Mouse (Mus musculus): ENCODE data around the gene Trim32. TPM values are rescaled to one million over a fixed set of nuclear protein-coding genes. Genes with fewer than 3 reads are reported as not detected.

Gene Trim32
- total RNA-seq (2021): 10 to 100 TPM; 16.7 to 17.4 TPM

GRCm38 (mm10) chr4:65604504-65605150, at the start of gene Trim32:
Trim32 (plus strand) TSS chr4:65604986.
- DNase-seq (ENCODE audit: low spot score): peak; percentile 96
- intact Hi-C loops (cut with DNase I): no loop called here

GRCm38 (mm10) chr4:65565493-65565892, 39.3 kb upstream of the Trim32 start:
- DNase-seq (ENCODE audit: low spot score): no peak
- intact Hi-C loops (cut with DNase I): no loop called here

- intact Hi-C loops (cut with DNase I): loop anchor here (10.0 kb wide), 1 partner anchor 305 kb away; no protein-coding TSS in a partner anchor
- DNase-seq (ENCODE audit: low spot score): no peak
Observed at GRCm38 (mm10) chr4:65580254-65580653, 24.5 kb upstream of the Trim32 start.

- intact Hi-C loops (cut with DNase I): loop anchor here (5.0 to 10.0 kb wide), 3 partner anchors 312 to 1055 kb away; partner anchors contain the start of gene Pappa
- no peak for DNase-seq (ENCODE audit: low spot score)
Observed at GRCm38 (mm10) chr4:65586947-65587346, 17.8 kb upstream of the Trim32 start.

- intact Hi-C loops (cut with DNase I): loop anchor here (2.0 to 10.0 kb wide), 6 partner anchors 92 to 1067 kb away; partner anchors contain the start of gene Pappa
- DNase-seq (ENCODE audit: low spot score): no peak
Observed at GRCm38 (mm10) chr4:65589780-65590179, 15.0 kb upstream of the Trim32 start.

- intact Hi-C loops (cut with DNase I): loop anchor here (5.0 kb wide), 2 partner anchors 97 to 1072 kb away; no protein-coding TSS in a partner anchor
- no peak for DNase-seq (ENCODE audit: low spot score)
Observed at GRCm38 (mm10) chr4:65594601-65595369, 10.0 kb upstream of the Trim32 start.

- DNase-seq (ENCODE audit: low spot score): no peak
- intact Hi-C loops (cut with DNase I): no loop called here
Observed at GRCm38 (mm10) chr4:65605151-65605702, 441 bp downstream of the Trim32 start.

GRCm38 (mm10) chr4:65607184-65607631, 2.4 kb downstream of the Trim32 start:
- DNase-seq (ENCODE audit: low spot score): no peak
- intact Hi-C loops (cut with DNase I): no loop called here

GRCm38 (mm10) chr4:65608112-65608511, 3.3 kb downstream of the Trim32 start:
- intact Hi-C loops (cut with DNase I): no loop called here
- no peak for DNase-seq (ENCODE audit: low spot score)

- no peak for DNase-seq (ENCODE audit: low spot score)
- intact Hi-C loops (cut with DNase I): no loop called here
Observed at GRCm38 (mm10) chr4:65610329-65610728, 5.5 kb downstream of the Trim32 start.

GRCm38 (mm10) chr4:65610896-65611295, 6.1 kb downstream of the Trim32 start:
- DNase-seq (ENCODE audit: low spot score): no peak
- intact Hi-C loops (cut with DNase I): no loop called here

GRCm38 (mm10) chr4:65613135-65613534, 8.3 kb downstream of the Trim32 start:
- no peak for DNase-seq (ENCODE audit: low spot score)
- intact Hi-C loops (cut with DNase I): no loop called here

GRCm38 (mm10) chr4:65620125-65620524, 15.3 kb downstream of the Trim32 start:
- no peak for DNase-seq (ENCODE audit: low spot score)
- intact Hi-C loops (cut with DNase I): no loop called here

GRCm38 (mm10) chr4:65638231-65638630, 33.4 kb downstream of the Trim32 start:
- intact Hi-C loops (cut with DNase I): no loop called here

GRCm38 (mm10) chr4:65642611-65643010, 37.8 kb downstream of the Trim32 start:
- intact Hi-C loops (cut with DNase I): no loop called here
- no peak for DNase-seq (ENCODE audit: low spot score)

More at GRCm38 (mm10) chr4:65638231-65638630, 33.4 kb downstream of the Trim32 start:
- no peak for DNase-seq (ENCODE audit: low spot score)

GRCm38 (mm10) chr4:65654723-65655122, 49.9 kb downstream of the Trim32 start:
- peak; percentile 14 for DNase-seq (ENCODE audit: low spot score)
- intact Hi-C loops (cut with DNase I): loop anchor here (5.0 kb wide), 2 partner anchors 138 to 798 kb away; no protein-coding TSS in a partner anchor

- DNase-seq (ENCODE audit: low spot score): no peak
- intact Hi-C loops (cut with DNase I): no loop called here
Observed at GRCm38 (mm10) chr4:65663176-65663575, 58.4 kb downstream of the Trim32 start.
